Mouse (Mus musculus) stomach, postnatal 0 days (tissue): ENCODE measurements at regions not wholly inside any gene's neighbourhood (a gene's known extent, or its start where the extent isn't known, plus 50 kb on each side); places are given as distances from the start of the nearest gene placed in this dataset.

Source experiments
- ATAC-seq: fragments of 200-750 bp; cut with Nextera tagmentation; 2 replicates; pipeline ENCODE4 v1.8.0; 2017; ENCODE audit not compliant: low FRiP score, low TSS enrichment
- DNase-seq: peaks from one replicate; pipeline ENCODE4 v3.0.0-alpha.2; 2016; ENCODE audit warnings: low spot score
- H3K27ac ChIP-seq: fragments of 300-500 bp; sonication (generic); replicated peaks from 2 replicates; pipeline ENCODE4 v1.5.1; 2014; ENCODE audit warnings: mild to moderate bottlenecking, control low read depth
- H3K27me3 ChIP-seq: fragments of 300-500 bp; sonication (generic); 2 replicates; pipeline ENCODE4 v1.6.1; 2014; ENCODE audit warnings: low read length; ENCODE audit not compliant: control insufficient read depth, insufficient read depth
- H3K36me3 ChIP-seq: fragments of 300-500 bp; sonication (generic); 2 replicates; pipeline ENCODE4 v1.6.1; 2014; ENCODE audit warnings: low read length, mixed read lengths; ENCODE audit not compliant: control insufficient read depth, insufficient read depth
- H3K4me1 ChIP-seq: fragments of 300-500 bp; sonication (generic); replicated peaks from 2 replicates; pipeline ENCODE4 v1.6.1; 2014; ENCODE audit warnings: antibody characterized with exemption; ENCODE audit not compliant: control insufficient read depth, insufficient read depth
- H3K4me2 ChIP-seq: fragments of 300-500 bp; sonication (generic); replicated peaks from 2 replicates; pipeline ENCODE4 v1.6.1; 2014; ENCODE audit warnings: low read depth, mild to moderate bottlenecking, control low read depth, moderate library complexity
- H3K4me3 ChIP-seq: fragments of 300-500 bp; sonication (generic); 2 replicates; pipeline ENCODE4 v1.5.1; 2014; ENCODE audit warnings: low read depth, low read length, control low read depth
- H3K9ac ChIP-seq: fragments of 300-500 bp; sonication (generic); 2 replicates; pipeline ENCODE4 v1.6.1; 2014; ENCODE audit warnings: mild to moderate bottlenecking, low read length, control low read depth, mixed read lengths
- H3K9me3 ChIP-seq: fragments of 300-500 bp; sonication (generic); 2 replicates; pipeline ENCODE4 v1.6.1; 2016; ENCODE audit warnings: low read length; ENCODE audit not compliant: control insufficient read depth
- CTCF ChIP-seq: IDR thresholded peaks from 2 replicates; pipeline ENCODE4 v1.5.1; 2016; ENCODE audit warnings: antibody characterized with exemption, low read depth, mild to moderate bottlenecking, moderate library complexity
- EP300 ChIP-seq: optimal IDR thresholded peaks from 2 replicates; pipeline ENCODE3; 2016; ENCODE audit warnings: antibody characterized with exemption
- WGBS: fragments of 180-500 bp; shearing (Covaris S2); extraction: QIAGEN DNeasy Blood & Tissue Kit; methylation state at CpG from one replicate; pipeline ENCODE4 v1.1.7; 2014; 5-methylcytosine and 5-hydroxymethylcytosine counted together

- DNase-seq (no peak), ATAC-seq (no peak)
- no peak overlapping the region for H3K4me2 ChIP-seq
- H3K4me1 ChIP-seq, result no peaks in the 10 kb centered on the region
- no peaks in the 10 kb centered on the region for H3K27me3 ChIP-seq
- no peaks in the 10 kb centered on the region for H3K9me3 ChIP-seq
- H3K9ac ChIP-seq, result no peak overlapping the region
- H3K36me3 ChIP-seq, result no peaks in the 10 kb centered on the region
- no peak overlapping the region for H3K4me3 ChIP-seq
- TF ChIP-seq CTCF (no peak), EP300 (no peak)
- no peak overlapping the region for H3K27ac ChIP-seq
- WGBS, result 71% methylated on average over 5 of the region's 5 CpGs
These were observed 128.5 kb upstream of the Bcor start for GRCm38 (mm10) chrX:12288562-12289117.

- DNase-seq, result no peak
- no peak overlapping the region for H3K9ac ChIP-seq
- 56% methylated on average over 2 of the region's 2 CpGs for WGBS
- no peaks in the 10 kb centered on the region for H3K36me3 ChIP-seq
- H3K27me3 ChIP-seq, result no peaks in the 10 kb centered on the region
- H3K9me3 ChIP-seq, result no peaks in the 10 kb centered on the region
- no peak for ATAC-seq
- H3K4me3 ChIP-seq, result no peak overlapping the region
- no peak overlapping the region for H3K27ac ChIP-seq
- H3K4me1 ChIP-seq, result no peaks in the 10 kb centered on the region
- H3K4me2 ChIP-seq, result no peak overlapping the region
- TF ChIP-seq CTCF (no peak), EP300 (no peak)
These were observed 133.0 kb upstream of the Bcor start for GRCm38 (mm10) chrX:12293146-12293545.

- H3K4me3 ChIP-seq, result no peak overlapping the region
- no peak for TF ChIP-seq EP300
- no peak for TF ChIP-seq CTCF
- no peaks in the 10 kb centered on the region for H3K4me1 ChIP-seq
- no peak overlapping the region for H3K27ac ChIP-seq
- no peaks in the 10 kb centered on the region for H3K9me3 ChIP-seq
- no peak overlapping the region for H3K4me2 ChIP-seq
- DNase-seq, result no peak
- H3K36me3 ChIP-seq, result no peaks in the 10 kb centered on the region
- no peak for ATAC-seq
- H3K9ac ChIP-seq, result no peak overlapping the region
- WGBS, result 75% methylated on average over 9 of the region's 9 CpGs
- no peaks in the 10 kb centered on the region for H3K27me3 ChIP-seq
These were observed 134.3 kb upstream of the Bcor start for GRCm38 (mm10) chrX:12294452-12294851.

- H3K9me3 ChIP-seq, result no peaks in the 10 kb centered on the region
These were observed 134.8 kb upstream of the Bcor start for GRCm38 (mm10) chrX:12294941-12295340.

GRCm38 (mm10) chrX:12296264-12297053, 136.3 kb upstream of the Bcor start:
- 77% methylated on average over 9 of the region's 9 CpGs for WGBS
- no peak overlapping the region for H3K4me3 ChIP-seq
- no peaks in the 10 kb centered on the region for H3K27me3 ChIP-seq
- no peaks in the 10 kb centered on the region for H3K4me1 ChIP-seq
- H3K27ac ChIP-seq, result no peak overlapping the region
- DNase-seq (no peak), ATAC-seq (no peak)
- TF ChIP-seq EP300 (no peak), CTCF (no peak)
- no peak overlapping the region for H3K9ac ChIP-seq
- no peak overlapping the region for H3K4me2 ChIP-seq
- no peaks in the 10 kb centered on the region for H3K9me3 ChIP-seq
- H3K36me3 ChIP-seq, result no peaks in the 10 kb centered on the region

More at GRCm38 (mm10) chrX:12294941-12295340, 134.8 kb upstream of the Bcor start:
- Histone ChIP-seq H3K4me2 (no peak overlapping the region), H3K27me3 (no peaks in the 10 kb centered on the region), H3K9ac (no peak overlapping the region), H3K4me3 (no peak overlapping the region), H3K4me1 (no peaks in the 10 kb centered on the region), H3K27ac (no peak overlapping the region), H3K36me3 (no peaks in the 10 kb centered on the region)
- ATAC-seq (no peak), DNase-seq (no peak)
- WGBS, result 34% methylated on average over 6 of the region's 6 CpGs
- TF ChIP-seq EP300, result no peak
- TF ChIP-seq CTCF, result no peak

GRCm38 (mm10) chrX:12298609-12299008, 138.5 kb upstream of the Bcor start:
- Histone ChIP-seq H3K9ac (no peak overlapping the region), H3K9me3 (no peaks in the 10 kb centered on the region), H3K4me1 (no peaks in the 10 kb centered on the region), H3K27ac (no peak overlapping the region), H3K27me3 (no peaks in the 10 kb centered on the region), H3K4me2 (no peak overlapping the region), H3K4me3 (no peak overlapping the region), H3K36me3 (no peaks in the 10 kb centered on the region)
- ATAC-seq, result no peak
- no peak for TF ChIP-seq CTCF
- TF ChIP-seq EP300, result no peak
- 63% methylated on average over 5 of the region's 5 CpGs for WGBS
- DNase-seq, result no peak
